Mouse (Mus musculus) gastrocnemius, postnatal 4 days (tissue): ENCODE data around the gene Fev. TPM values are rescaled to one million over a fixed set of nuclear protein-coding genes. Genes with fewer than 3 reads are reported as not detected.

Experiments
- DNase-seq, 2 experiments: peaks; one replicate each; pipeline ENCODE4 v3.0.0; 2021 to 2022; ENCODE audit warnings: low spot score in 2 of 2, mixed read lengths in 2 of 2
- total RNA-seq, 2 experiments: library from RNA; stranded (reverse); gene quantifications; 2 replicates each; pipeline ENCODE4 v1.2.3; 2021

Gene Fev
- total RNA-seq, 2 experiments from 2014 or later, result not detected

DNA sequence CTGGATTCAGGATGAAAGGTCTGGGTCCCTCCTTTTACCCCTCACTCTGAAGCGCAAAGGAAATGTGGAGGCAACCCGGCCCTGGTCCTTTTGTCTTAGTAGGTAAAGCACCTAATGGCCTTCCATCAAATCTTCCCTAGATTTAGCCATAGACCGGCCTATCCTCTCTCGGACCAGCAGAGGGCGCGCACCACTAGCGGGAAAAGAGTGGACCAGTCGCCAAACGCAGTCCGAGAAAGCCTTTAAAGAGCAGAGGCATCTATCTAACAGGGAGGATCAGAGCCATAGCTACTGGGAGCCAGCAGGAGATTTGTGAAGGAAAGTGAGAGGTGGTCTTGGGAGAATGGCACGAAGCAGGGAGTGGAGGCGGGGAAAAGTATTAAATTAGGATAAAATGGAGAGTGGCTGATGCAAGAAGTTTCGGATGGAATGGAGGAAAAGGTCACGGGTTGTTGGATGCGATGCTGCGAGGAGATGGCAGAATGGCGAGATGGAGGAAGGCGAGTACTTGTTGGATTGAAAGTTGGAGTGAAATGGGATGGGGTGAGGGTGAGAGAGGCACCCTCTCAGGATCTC, 4.3 kb downstream of the Fev start:
- peak in 1 of 2 experiments; percentile 68 for DNase-seq

DNA sequence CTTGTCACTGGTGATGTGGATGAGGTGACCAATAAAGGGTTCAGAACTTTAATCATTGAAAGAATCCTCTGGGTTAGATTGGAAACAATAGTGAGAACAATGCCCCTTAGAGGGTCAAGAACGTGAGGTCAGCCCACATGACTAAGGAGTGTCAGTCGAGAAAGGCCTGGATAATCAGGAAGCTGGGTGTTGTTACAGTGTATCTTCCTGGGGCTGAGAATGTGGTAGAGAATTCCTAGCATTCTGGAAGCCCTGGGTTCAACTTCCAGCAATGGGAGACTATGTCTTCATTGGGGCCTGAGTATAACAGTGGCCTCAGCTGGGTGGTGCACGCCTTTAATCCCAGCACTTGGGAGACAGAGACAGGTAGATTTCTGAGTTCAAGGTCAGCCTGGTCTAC, 8.0 kb downstream of the Fev start:
- no peak for DNase-seq

DNA sequence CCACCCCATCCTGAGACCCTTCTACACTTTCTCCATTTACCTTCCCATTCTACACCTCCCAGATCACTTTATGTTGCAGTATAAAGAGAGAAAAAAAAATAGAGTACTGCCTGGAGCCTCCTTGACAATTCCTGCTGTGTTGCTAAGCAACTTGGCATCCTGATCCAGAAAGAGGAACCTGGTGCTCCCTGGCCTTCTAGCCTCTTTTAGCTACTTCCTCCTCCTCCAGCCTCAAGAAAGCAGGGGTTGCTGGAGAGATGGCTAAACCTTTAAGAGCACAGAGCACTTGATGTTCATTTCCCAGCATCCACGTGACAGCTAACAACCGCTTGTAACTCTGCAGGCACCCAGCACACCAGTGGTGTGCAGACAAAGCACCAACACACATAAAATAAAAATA, 13.0 kb downstream of the Fev start:
- no peak for DNase-seq

DNA sequence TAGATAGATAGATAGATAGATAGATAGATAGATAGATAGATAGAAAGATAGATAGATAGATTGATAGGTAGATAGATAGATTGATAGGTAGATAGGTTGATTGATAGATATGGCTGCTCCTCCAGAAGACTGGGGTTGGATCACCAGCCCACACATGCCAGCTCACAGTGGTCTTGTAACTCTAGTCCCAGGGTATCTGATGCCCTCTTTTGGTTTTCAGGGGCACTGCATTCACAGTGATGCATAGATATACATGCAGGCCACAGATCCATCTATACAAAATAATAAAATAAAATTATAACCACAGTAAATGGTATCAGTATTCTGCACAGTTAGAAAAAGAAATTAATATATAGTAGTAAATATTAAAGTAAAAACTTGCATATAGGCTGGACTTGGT, 23.4 kb downstream of the Fev start:
- no peak for DNase-seq

DNA sequence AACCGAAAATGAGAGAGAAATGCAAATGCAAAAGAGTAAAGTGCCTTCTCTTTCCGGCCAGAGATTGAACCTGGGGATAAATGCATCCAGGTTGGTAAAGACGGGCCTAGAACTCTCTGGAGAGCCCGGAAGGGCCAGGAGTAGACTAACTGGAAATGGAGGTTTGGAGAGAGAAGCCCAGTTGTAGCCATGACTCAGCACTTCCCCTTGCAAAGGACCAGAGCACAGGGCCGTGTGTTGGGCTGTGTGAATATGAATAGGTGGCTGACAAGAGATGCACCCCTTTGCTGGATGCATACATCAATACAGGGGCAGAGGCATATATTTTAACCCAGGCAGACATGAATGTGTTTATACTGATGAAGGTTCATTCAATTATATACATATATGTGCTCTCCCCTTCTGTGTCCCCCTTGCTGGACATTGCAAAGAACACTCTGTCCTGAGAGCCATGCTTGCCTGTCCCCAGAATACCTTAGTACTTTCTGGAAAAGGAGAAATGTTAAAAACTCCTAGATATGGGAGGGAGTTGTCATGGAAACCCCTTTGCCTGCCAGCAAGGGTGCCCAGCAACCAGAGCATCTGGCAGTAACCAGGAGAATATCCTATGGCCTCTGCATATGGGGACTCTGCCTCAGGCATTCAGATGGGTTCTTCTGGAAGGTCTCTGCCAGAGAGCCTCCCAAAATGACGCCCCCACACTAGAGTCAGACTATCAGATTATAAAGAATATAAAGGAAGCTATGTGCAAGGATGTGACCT, 25.8 kb downstream of the Fev start:
- DNase-seq, result no peak

DNA sequence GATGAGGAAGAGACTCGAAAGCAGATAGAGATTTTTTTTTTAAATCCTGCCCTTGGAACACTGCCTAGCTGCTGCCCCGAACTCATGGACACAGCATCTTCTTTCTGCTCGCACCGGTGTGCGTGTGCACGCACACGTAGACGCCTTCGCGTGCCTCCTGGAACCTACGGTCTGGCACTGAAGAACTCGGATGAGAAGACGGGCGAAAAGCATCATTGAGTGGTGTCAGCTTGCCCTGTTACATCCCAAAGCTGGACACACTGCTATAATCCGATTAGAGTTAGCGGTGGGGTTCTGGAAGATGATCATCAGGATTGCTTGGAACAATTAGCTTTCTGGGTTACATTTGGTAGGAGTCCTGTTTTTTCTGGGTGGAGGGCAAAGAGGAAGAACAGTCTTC, 26.4 kb downstream of the Fev start:
- DNase-seq, result no peak

DNA sequence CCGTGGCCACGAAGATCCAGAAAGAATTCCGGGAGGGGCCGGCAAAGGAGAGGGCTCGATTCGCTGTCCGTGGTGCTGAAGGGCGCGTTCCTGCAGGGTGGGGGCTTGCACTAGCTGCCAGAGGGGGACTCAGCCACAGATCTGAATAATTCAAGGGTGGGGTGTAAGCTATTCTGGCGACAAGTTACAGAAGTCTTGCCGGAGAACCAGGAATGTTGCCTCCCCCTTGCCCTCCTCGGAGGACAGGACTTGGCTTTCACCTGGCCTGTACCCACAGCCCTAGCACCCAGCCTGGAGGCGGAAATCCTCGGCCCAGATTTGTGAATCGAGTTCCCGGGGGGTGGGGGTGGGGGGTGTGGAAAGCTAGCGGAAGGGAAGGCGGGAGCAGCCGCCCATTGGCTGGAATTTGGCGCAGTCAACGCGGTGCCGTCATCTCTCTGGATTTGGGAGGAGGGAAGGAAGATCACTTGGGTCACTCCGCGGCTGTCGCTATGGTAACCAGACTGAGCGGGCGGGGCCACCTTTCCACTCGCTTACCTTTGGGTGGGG, 27.0 kb downstream of the Fev start:
- DNase-seq, result peak; percentile 47 to 61

DNA sequence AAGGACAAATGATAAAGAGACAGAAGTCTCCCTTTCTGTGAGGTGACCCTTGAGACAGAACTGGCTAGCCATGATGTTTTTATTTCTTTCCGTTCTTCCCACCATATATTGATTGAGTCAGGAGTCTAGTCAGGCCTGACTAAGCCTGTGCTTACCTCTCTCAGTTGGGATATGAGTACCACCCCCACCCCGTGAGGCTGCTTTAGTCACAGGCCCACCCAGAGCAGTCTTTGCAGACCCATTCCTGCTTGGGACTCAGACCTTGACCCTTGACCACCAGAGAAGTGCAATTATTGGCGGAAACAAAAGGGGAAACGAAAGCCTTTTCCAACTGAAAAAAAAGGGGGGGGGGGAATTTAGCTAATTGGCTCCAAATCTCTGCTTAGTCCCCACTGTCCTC, 27.5 kb downstream of the Fev start:
- DNase-seq, result no peak

DNA sequence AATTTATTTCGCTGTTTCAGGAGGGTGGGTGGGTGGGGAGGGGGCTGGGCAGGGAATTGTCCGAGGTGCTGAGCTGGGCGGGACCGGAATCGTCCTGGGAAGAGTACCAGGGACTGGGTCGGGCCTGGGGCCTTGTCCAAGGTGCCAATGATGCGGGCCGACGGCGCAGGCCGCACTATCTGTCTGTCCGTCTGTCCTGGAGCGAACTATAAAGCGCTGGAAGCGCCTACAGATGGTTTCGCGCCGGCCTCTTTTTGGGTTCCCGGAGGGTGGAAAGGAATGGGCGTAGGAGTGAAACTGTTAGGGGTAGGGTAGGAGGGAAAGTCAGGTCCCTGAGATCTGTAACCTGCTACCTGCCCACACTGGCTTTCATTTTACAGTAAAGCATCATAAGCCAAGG, 28.0 kb downstream of the Fev start:
- no peak for DNase-seq

DNA sequence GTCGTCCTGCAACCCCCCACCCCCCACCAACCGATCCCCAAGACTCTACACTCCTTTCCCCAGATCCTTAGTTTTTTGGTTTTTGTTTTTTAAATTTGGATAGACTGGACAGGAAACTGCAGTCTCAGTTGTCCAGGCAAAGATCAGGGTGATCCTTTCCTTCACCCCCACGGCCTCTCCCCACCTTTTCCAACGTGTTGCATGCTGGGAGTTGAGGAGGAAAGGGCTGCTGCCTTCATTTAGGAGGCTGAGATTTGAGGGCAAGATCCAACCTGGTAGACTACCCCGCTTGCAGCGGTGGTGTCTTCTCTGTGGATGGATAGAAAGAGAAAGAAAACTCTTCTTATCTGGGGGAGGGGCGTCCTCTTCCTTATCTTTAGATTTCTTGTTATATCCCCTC, 28.4 kb downstream of the Fev start:
- DNase-seq, result no peak

DNA sequence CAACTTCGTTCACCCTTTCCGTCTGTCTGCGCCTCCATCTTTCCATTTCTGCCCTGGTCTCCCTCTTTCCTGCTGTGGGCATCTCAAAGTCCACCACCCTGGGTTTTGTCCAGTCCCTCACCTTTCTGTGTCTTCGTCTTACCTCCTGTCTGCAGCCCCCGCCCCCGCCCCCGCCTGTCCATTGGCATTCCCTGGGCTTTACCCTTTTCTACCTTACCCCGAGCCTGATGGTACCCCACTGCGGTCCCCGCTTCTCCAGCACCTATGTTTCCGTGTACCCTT, 28.8 kb downstream of the Fev start:
- DNase-seq, result no peak

DNA sequence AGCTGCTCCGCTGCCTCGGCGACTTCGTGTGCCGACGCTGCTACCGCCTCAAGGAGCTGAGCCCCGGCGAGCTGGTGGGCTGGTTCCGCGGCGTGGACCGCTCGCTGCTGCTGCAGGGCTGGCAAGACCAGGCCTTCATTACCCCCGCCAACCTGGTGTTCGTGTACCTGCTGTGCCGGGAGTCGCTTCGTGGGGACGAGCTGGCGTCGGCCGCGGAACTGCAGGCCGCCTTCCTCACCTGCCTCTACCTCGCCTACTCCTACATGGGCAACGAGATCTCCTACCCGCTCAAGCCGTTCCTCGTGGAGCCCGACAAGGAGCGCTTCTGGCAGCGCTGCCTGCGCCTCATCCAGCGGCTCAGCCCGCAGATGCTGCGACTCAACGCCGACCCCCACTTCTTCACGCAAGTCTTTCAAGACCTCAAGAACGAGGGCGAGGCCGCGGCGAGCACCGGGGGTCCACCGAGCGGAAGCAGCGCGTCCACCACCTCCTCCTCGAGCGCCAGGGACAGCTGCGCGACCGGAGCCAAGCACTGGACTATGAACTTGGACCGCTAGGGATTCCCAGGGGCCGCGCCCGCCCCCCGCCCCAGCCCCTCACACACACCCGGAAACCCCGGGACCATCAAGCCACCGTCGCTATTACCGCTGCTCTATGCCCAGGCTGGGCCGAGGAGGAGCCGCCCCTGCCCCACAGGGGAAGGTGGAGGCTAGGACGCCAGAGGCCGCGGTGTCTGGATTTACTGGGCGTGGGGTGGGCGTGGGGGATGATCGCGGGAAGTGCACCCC, 29.4 kb downstream of the Fev start:
- peak in 1 of 2 experiments; percentile 17 for DNase-seq

DNA sequence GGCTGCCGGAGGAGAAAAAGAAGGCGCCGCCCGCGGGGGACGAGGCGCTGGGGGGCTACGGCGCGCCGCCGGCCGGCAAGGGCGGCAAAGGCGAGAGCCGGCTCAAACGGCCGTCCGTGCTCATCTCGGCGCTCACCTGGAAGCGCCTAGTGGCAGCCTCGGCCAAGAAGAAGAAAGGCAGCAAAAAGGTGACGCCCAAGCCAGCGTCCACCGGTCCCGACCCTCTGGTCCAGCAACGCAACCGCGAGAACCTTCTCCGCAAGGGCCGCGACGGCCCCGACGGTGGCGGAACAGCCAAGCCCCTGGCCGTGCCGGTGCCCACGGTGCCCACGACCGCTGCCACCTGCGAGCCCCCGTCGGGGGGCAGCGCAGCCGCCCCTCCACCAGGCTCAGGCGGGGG, 30.1 kb downstream of the Fev start:
- peak in 1 of 2 experiments; percentile 15 for DNase-seq

DNA sequence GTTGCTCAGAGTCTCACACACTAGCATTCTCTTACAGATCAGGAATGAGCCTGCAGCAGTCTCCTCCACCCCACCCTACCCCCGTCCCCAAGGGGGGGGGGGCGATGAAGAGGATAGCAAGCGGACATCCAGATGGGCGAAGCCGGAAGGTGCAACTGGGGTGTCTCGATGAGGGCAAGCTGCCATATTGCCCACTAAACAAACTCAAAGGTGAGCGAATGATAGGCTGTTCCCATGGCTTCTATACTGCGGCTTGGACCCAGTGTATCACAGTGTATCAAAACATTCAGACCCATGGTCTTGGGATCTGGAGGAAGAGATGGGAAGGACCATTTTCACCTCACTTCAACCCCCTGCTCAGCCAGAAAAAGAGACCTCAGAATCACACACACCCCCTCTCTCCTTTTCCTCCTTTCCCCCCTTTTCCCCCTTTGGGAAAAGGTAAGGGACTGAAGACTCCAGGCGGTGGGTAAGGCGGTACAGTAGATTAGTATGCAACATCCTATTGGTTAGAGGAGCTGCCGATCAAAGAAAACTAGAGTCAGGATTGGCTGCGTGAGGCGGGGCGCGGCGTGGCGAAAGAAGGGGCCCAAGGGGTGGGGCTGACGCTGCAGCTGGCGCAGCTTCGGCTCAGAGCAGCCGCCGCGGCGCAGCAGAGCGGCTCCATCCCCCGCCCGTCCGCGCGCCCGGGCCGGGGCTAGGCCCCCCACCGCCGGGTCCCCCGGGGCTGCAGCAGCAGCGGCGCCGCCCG, 30.7 kb downstream of the Fev start, which contains the start of gene Cdk5r2:
TSS of gene Cdk5r2 (plus strand) at position 629 of the 751 bp plus-strand sequence.
- peak; percentile 64 to 81 for DNase-seq

DNA sequence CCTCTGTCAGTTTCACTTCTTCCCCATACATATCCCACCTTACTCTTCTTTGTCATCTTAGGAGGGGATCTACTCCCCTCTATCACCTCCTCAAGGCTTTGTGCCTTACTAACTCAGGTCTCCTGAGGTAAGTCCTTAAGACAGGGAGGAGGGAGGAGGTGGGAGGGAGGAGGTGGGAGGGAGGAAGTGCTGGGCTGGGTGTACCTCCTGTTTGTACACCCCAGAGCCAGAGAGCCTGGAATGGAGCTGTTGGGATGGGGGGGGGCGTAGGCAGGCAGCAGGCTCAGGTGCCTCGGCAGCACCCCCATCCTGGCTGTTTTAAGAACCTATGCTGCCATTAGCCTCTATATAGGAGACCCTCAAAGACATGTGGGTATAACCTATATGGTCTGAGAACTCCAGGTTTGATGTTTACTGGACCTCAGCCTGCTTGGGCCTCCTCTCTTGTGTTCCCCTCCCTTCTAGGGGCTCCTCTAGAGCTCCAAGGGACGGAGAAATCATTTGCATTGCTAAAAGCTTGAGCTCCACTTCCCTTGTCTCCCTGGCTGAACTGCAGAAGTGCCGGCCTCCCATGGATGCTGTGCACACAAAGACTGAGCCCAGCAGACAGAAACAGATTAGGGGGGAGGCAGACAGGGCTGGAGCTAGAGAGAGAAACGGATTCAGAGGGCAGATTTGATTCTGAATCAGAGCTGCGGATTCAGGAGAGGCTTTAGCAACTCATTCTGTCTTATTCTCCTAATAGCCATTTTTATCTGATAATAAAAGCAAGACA, 34.0 kb downstream of the Fev start:
- no peak for DNase-seq

DNA sequence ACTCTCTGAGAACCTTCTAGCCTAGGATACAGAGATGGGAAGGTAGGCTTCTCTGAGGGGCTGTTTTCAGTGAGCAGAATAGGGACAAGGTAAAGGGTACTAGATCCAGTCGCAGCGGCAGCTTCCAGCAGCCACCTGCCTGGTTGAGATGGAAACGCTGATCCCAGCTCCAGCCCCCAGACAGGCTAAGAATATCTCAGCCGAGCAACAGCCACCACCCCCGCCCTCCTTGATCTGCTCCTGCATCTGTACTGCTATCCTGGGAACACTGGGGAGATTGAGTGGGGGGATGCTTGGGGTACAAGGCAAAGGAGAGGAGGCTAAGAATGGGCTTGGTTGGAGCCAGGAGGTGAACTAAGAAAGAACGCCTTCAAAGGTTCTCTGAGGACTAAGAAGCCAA, 35.0 kb downstream of the Fev start:
- no peak for DNase-seq

DNA sequence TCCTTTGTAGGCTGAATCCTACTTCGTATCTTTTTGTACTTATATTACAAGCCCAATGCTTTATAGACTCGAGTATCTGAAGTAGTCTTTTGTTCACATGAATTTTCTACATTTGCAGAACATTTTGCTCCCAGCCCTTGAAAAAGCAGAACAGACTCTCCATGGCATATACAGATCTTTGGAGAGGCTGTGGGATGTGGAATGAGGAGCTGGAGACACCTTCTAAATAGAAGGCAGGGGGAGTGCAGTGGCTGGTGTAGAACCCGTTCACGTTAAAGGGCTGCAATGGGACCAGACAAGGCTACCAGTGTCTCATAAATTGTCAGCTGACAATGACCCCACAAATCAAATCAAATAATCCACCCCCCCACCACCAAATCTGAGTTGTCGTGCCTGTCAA, 36.3 kb downstream of the Fev start:
- DNase-seq, result no peak

DNA sequence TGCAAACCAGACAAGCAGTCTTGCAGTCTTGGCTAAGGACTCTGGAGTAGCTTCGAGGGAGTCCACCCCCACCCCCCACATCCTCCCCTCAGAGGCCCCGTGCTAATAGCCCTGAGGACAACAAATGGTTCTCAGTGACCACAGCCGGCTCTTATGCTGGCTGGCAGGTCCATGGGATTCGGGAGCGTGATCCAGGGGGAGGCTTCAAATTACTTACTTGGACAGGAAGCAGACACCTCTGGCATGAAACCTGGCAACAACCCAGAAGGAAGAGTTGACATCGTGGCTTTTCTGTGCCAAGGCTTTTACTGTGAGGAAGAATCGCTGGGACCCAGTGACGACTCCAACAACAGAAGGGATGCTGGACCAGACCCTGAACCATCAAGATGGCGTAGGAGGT, 38.9 kb downstream of the Fev start:
- DNase-seq, result no peak

DNA sequence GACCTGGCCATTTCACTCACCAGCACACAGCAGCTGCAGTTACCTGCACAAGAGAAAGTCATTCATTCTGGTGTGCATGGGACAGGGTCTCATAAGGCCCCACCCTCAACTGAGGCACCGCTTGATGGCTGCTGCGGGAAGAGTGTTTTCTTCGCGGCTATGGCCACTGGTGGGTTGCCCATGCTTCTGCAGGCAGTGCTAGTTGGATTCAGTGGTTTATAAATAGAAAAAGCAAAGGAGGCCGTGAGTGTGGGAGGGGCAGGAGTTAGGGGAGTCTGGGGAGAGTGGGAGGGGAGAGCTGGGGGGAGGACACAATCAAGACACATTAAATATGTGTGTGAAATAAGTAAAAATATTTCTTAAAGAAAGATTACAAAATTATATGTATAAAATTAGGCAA, 42.1 kb downstream of the Fev start:
- no peak for DNase-seq

DNA sequence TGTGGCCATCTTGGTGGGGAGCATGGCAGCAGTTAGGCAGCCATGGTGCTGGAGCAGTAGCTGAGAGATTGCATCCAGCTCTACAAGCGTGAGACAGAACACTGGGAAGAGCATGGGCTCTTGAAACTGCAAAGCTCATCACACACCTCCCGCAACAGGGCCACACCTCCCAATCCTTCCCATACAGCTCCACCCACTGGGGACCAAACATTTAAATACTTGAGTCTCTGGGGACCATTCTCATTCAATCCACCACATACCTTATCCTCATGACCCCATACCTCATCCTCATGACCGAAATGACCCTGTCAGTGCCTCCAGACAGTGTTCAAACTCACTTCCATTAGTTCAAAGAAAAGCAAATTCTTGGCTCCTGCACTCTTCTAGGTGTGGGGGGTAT, 52.0 kb downstream of the Fev start:
- DNase-seq, result no peak
